Mouse (Mus musculus): ENCODE data around the gene Lrrc51. TPM values are rescaled to one million over a fixed set of nuclear protein-coding genes. Genes with fewer than 3 reads are reported as not detected.

Gene Lrrc51
- polyA plus RNA-seq, 1 experiment from 2014 or later, result 2.0 TPM

GRCm38 (mm10) chr7:101884160-101884559 lies 49.5 kb downstream of the Lrrc51 start:
- Histone ChIP-seq H3K79me2 (ENCODE audit: inconsistent target) (no peaks in the 10 kb centered on the region), H3K4me3 (ENCODE audit: inconsistent target) (no peak overlapping the region), H3K27ac (no peak overlapping the region), H3K36me3 (ENCODE audit: inconsistent target) (peaks cover 42% of the 10 kb centered on the region; the same call in 1 of the 2 replicates)
- WGBS (ENCODE audit: missing documents), result 83% methylated on average over 1 of the region's 4 CpGs

- WGBS (ENCODE audit: missing documents), result 91% methylated on average over 9 of the region's 9 CpGs
- no peaks in the 10 kb centered on the region for H3K79me2 ChIP-seq (ENCODE audit: inconsistent target)
- H3K27ac ChIP-seq, result no peak overlapping the region
- H3K36me3 ChIP-seq (ENCODE audit: inconsistent target), result peaks cover 42% of the 10 kb centered on the region; the same call in 1 of the 2 replicates
- H3K4me3 ChIP-seq (ENCODE audit: inconsistent target), result no peak overlapping the region
These were observed 51.1 kb downstream of the Lrrc51 start for GRCm38 (mm10) chr7:101882413-101883154.

DNA sequence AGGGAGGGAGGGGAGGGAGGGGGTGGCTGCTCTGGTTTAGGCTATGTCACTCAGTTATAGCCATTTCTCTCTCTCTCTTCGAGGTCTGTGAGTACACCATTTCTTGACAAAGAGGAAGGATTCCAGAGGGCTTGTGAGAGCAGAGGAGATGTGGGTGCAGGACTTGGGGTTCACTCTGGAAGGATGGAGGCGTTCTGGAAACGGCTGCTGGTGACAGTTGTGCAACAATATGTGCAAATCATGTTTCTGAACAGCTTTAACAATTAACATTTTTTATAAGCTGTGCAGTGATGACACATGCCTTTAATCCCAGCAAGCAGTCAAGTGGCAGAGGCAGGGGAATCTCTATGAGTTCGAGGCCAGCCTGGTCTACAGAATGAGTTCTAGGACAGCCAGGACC lies 52.8 kb downstream of the Lrrc51 start:
- 59% methylated on average over 4 of the region's 4 CpGs for WGBS (ENCODE audit: missing documents)
- Histone ChIP-seq H3K36me3 (ENCODE audit: inconsistent target) (peaks cover 37% of the 10 kb centered on the region; the same call in 1 of the 2 replicates), H3K27ac (no peak overlapping the region), H3K4me3 (ENCODE audit: inconsistent target) (no peak overlapping the region), H3K79me2 (ENCODE audit: inconsistent target) (no peaks in the 10 kb centered on the region)

DNA sequence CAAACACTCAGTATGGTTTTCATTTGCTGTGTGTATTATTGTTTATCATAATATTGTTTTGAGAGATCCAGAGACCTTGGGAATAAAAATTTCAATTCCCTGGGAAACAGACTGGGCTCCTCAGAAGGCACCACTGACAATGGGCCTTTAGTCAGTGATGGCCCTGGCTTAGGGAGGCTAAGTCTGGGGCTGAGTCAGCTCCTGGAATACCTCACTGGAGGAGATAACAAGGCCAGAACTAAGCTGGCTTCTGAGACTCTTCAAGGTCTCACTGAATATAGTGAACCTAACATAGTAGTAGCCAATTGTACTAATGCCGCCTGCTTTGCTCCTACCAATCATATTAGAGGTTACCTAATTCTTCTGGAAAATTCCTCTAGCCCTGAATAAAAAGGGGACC lies 57.7 kb downstream of the Lrrc51 start:
- H3K27ac ChIP-seq, result no peak overlapping the region

GRCm38 (mm10) chr7:101871296-101871695 lies 62.4 kb downstream of the Lrrc51 start:
- H3K36me3 ChIP-seq (ENCODE audit: inconsistent target), result no peaks in the 10 kb centered on the region
- 87% methylated on average over 3 of the region's 3 CpGs for WGBS (ENCODE audit: missing documents)
- H3K79me2 ChIP-seq (ENCODE audit: inconsistent target), result no peaks in the 10 kb centered on the region; the same call in 1 of the 2 replicates
- peak overlapping the region; percentile 66 for H3K27ac ChIP-seq
- peak overlapping the region; percentile 7; the same call in 1 of the 2 replicates for H3K4me3 ChIP-seq (ENCODE audit: inconsistent target)

More for the DNA sequence above, 57.7 kb downstream of the Lrrc51 start:
- H3K79me2 ChIP-seq (ENCODE audit: inconsistent target), result no peaks in the 10 kb centered on the region; the same call in 1 of the 2 replicates
- peaks cover under 1% of the 10 kb centered on the region; the same call in 1 of the 2 replicates for H3K36me3 ChIP-seq (ENCODE audit: inconsistent target)
- H3K4me3 ChIP-seq (ENCODE audit: inconsistent target), result no peak overlapping the region
- WGBS (ENCODE audit: missing documents), result 100% methylated on average over 1 of the region's 1 CpGs

DNA sequence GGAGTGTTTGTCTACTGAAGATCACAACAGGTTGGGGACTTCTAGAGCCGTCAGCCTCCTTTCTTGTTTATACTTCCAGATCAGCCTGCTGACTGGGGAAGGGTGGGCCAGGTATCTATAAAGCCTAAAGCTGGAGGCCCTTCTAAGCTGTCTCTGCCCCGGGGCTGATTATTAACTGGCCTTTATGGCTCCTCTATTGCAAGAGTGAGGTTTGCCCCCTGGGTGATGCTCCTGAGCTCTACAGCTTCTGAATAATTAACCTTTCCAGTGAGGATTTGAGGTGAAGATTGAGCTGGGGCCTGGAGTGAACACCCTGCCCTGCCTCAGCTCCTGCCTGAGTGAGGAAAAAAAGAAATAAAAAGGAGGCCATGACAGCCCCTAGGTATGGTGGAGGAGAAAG lies 63.1 kb downstream of the Lrrc51 start, which contains the start of gene Folr1:
Gene Folr1 (minus strand): TSS at position 160 of the 400 bp plus-strand sequence.
- Histone ChIP-seq H3K27ac (peak within 1 kb of the TSS; percentile 66), H3K79me2 (ENCODE audit: inconsistent target) (no peaks in the 10 kb centered on the region; the same call in 1 of the 2 replicates), H3K4me3 (ENCODE audit: inconsistent target) (peak within 1 kb of the TSS; percentile 7; the same call in 1 of the 2 replicates), H3K36me3 (ENCODE audit: inconsistent target) (no peaks in the 10 kb centered on the region)
- 88% methylated on average over 2 of the region's 2 CpGs for WGBS (ENCODE audit: missing documents)

GRCm38 (mm10) chr7:101869163-101869500 lies 64.6 kb downstream of the Lrrc51 start:
- H3K36me3 ChIP-seq (ENCODE audit: inconsistent target), result no peaks in the 10 kb centered on the region
- WGBS (ENCODE audit: missing documents), result 93% methylated on average over 7 of the region's 7 CpGs
- no peak overlapping the region for H3K4me3 ChIP-seq (ENCODE audit: inconsistent target)
- H3K79me2 ChIP-seq (ENCODE audit: inconsistent target), result no peaks in the 10 kb centered on the region; the same call in 1 of the 2 replicates
- H3K27ac ChIP-seq, result no peak overlapping the region

- Histone ChIP-seq H3K36me3 (ENCODE audit: inconsistent target) (no peaks in the 10 kb centered on the region), H3K4me3 (ENCODE audit: inconsistent target) (no peak overlapping the region), H3K79me2 (ENCODE audit: inconsistent target) (no peaks in the 10 kb centered on the region; the same call in 1 of the 2 replicates), H3K27ac (no peak overlapping the region)
- 95% methylated on average over 13 of the region's 13 CpGs for WGBS (ENCODE audit: missing documents)
These were observed 65.2 kb downstream of the Lrrc51 start for GRCm38 (mm10) chr7:101868241-101869162.

GRCm38 (mm10) chr7:101867482-101867881 lies 66.2 kb downstream of the Lrrc51 start:
- Histone ChIP-seq H3K4me3 (ENCODE audit: inconsistent target) (no peak overlapping the region), H3K79me2 (ENCODE audit: inconsistent target) (no peaks in the 10 kb centered on the region; the same call in 1 of the 2 replicates), H3K36me3 (ENCODE audit: inconsistent target) (no peaks in the 10 kb centered on the region), H3K27ac (no peak overlapping the region)
- WGBS (ENCODE audit: missing documents), result 100% methylated on average over 1 of the region's 4 CpGs

DNA sequence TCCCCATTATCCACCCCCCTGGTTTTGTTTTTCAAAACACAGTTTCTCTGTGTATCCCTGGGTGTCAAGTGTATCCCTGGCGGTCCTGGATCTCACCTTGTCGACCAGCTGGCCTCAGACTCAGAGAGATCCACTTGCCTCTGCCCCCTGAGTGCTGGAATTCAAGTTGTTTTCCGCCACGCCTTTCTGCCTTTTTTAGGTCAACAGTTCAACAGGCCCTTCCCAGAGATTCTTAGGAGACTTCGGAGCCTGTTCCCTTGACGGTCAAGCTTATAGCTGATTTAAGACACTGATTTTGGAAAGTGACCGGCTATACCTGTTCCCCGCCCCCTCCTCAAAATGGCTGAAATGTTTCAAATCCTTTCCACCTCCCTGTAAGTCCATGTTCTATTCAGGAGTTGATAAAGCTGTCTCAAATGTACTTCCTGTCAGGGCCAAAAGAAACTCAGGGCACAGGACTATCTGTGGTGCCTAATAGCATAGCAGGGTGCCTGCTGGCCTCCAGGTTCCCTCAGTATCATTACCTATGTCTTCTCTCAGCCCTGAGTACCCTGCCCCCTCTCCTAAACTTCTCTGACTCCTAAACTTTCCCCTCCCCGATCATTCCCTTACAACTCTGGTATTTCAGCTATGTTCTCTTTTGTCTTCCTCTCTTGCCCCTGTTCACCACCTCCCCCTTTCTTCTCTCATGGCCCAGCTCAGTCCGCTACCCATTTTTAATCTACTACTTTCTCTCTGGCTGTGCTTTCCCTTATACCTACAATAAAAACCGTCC lies 67.0 kb downstream of the Lrrc51 start:
- Histone ChIP-seq H3K4me3 (ENCODE audit: inconsistent target) (no peak overlapping the region), H3K27ac (no peak overlapping the region), H3K36me3 (ENCODE audit: inconsistent target) (no peaks in the 10 kb centered on the region), H3K79me2 (ENCODE audit: inconsistent target) (no peaks in the 10 kb centered on the region)
- 90% methylated on average over 11 of the region's 11 CpGs for WGBS (ENCODE audit: missing documents)

GRCm38 (mm10) chr7:101863415-101863814 lies 70.3 kb downstream of the Lrrc51 start, which contains the start of gene Anapc15:
Anapc15 (plus strand) TSS chr7:101863715.
- no peaks in the 10 kb centered on the region for H3K79me2 ChIP-seq (ENCODE audit: inconsistent target)
- H3K4me3 ChIP-seq (ENCODE audit: inconsistent target), result no peak within 1 kb of the TSS
- WGBS (ENCODE audit: missing documents), result 39% methylated on average over 3 of the region's 3 CpGs
- H3K27ac ChIP-seq, result no peak within 1 kb of the TSS
- H3K36me3 ChIP-seq (ENCODE audit: inconsistent target), result no peaks in the 10 kb centered on the region
